Mouse (Mus musculus): ENCODE data around the gene Pam. TPM values are rescaled to one million over a fixed set of nuclear protein-coding genes. Genes with fewer than 3 reads are reported as not detected.

Gene Pam
- polyA plus RNA-seq, 1 experiment from 2014 or later = 77.3 TPM

DNA sequence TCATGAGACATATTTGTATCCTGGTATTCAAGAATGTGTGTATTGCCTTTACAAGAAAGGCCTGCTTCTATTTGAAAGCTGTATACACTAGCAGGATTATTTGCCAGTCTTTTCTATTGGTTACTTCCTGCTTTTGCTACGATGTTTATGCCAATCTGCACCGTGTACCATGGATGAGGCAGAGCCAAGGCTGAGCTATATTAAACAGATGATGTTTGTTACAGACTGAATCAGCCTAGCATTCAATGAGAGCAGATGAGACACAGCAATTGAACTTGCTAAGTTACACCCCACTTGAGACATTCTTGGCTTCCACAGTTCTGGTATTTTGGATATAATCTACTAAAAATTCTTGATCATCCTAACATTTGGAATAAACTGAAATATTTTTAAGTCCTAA is 267.9 kb downstream of the Pam start:
- no peaks in the 10 kb centered on the region for H3K4me1 ChIP-seq (ENCODE audit: control insufficient read depth, insufficient read depth, low read length)
- H3K9ac ChIP-seq (replicated peaks; ENCODE audit: low read depth, low read length) = no peak overlapping the region
- no peak for ATAC-seq (ENCODE audit: insufficient number of reproducible peaks, insufficient read depth, low FRiP score, low read depth)
- no peaks in the 10 kb centered on the region; the same call in 1 of the 2 replicates for H3K36me3 ChIP-seq (ENCODE audit: control insufficient read depth, insufficient read depth, low read length)
- H3K27me3 ChIP-seq (ENCODE audit: control insufficient read depth, insufficient read depth, low read length) = no peaks in the 10 kb centered on the region
- 44% methylated on average over 2 of the region's 2 CpGs for WGBS
- no peaks in the 10 kb centered on the region for H3K9me3 ChIP-seq (ENCODE audit: control insufficient read depth, low read depth, low read length)
- no peak overlapping the region for H3K4me2 ChIP-seq (replicated peaks; ENCODE audit: low read depth, low read length)
- H3K4me3 ChIP-seq (ENCODE audit: low read depth, low read length) = no peak overlapping the region
- no peak overlapping the region for H3K27ac ChIP-seq (ENCODE audit: low read length)

DNA sequence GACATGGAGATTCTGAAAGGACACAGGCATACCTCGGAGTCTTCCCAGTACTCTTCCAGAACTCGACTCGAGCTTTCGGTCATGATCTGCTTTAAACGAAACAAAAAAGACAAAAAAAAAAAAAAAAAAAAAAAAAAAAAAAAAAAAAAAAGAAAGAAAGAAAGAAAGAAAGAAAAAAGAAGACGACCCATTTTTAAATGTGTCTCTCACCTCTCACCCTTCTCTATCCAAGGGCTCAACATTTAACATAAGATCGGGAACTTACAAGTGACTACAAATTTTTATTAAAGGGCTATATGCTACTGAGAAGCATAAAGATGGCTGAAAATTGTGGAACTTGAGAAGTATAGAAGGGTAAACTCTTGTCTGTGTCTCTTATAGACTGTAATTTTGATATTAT is 272.5 kb downstream of the Pam start:
- no peaks in the 10 kb centered on the region for H3K9me3 ChIP-seq (ENCODE audit: control insufficient read depth, low read depth, low read length)
- H3K4me1 ChIP-seq (ENCODE audit: control insufficient read depth, insufficient read depth, low read length) = no peaks in the 10 kb centered on the region
- no peaks in the 10 kb centered on the region; the same call in 1 of the 2 replicates for H3K36me3 ChIP-seq (ENCODE audit: control insufficient read depth, insufficient read depth, low read length)
- no peak overlapping the region for H3K9ac ChIP-seq (replicated peaks; ENCODE audit: low read depth, low read length)
- no peaks in the 10 kb centered on the region for H3K27me3 ChIP-seq (ENCODE audit: control insufficient read depth, insufficient read depth, low read length)
- H3K27ac ChIP-seq (ENCODE audit: low read length) = no peak overlapping the region
- 93% methylated on average over 7 of the region's 7 CpGs for WGBS
- no peak for ATAC-seq (ENCODE audit: insufficient number of reproducible peaks, insufficient read depth, low FRiP score, low read depth)
- no peak overlapping the region for H3K4me2 ChIP-seq (replicated peaks; ENCODE audit: low read depth, low read length)
- H3K4me3 ChIP-seq (ENCODE audit: low read depth, low read length) = no peak overlapping the region

DNA sequence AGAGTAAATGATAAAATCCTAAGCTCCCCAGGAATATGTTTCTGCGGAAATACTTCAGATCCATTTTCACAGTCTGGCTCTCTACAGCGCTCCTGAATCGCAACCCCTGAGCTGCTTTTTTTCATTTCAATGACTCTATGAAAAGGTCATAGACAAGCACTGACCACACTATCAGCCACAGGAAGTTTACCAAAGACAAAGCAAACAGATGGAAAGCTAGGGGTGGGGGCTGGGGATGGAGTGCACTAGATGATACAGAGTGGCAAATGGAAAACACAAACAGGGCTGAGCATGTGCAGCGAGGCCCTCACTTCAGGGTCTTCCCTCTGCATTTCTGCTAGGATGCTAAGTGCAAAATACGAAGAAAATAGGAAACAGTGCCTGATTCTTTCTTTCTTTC is 273.2 kb downstream of the Pam start:
- H3K4me3 ChIP-seq (ENCODE audit: low read depth, low read length) = no peak overlapping the region
- H3K36me3 ChIP-seq (ENCODE audit: control insufficient read depth, insufficient read depth, low read length) = no peaks in the 10 kb centered on the region; the same call in 1 of the 2 replicates
- H3K27me3 ChIP-seq (ENCODE audit: control insufficient read depth, insufficient read depth, low read length) = no peaks in the 10 kb centered on the region
- no peaks in the 10 kb centered on the region for H3K4me1 ChIP-seq (ENCODE audit: control insufficient read depth, insufficient read depth, low read length)
- H3K4me2 ChIP-seq (replicated peaks; ENCODE audit: low read depth, low read length) = no peak overlapping the region
- no peak overlapping the region for H3K27ac ChIP-seq (ENCODE audit: low read length)
- H3K9me3 ChIP-seq (ENCODE audit: control insufficient read depth, low read depth, low read length) = no peaks in the 10 kb centered on the region
- H3K9ac ChIP-seq (replicated peaks; ENCODE audit: low read depth, low read length) = no peak overlapping the region
- ATAC-seq (ENCODE audit: insufficient number of reproducible peaks, insufficient read depth, low FRiP score, low read depth) = no peak
- WGBS = 65% methylated on average over 5 of the region's 5 CpGs

DNA sequence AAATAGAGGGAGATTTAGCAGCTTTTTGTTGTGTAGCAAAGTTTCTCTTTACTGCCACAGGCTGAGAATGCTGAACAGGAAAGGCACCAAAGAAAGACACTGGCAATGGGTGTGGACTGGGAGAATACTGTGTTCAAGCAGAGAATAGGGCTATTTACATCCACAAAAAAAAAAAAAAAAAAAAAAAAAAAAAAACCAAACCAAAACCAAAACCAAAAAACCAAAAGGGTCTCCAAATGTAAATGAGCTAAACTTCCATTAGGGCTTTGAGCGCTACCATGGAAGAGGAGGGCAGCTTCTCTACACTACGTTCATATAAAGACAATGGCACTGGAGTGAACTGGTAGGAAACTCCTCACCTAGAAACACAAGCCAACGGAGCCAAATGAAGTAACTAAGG is 274.2 kb downstream of the Pam start:
- Histone ChIP-seq H3K4me1 (ENCODE audit: control insufficient read depth, insufficient read depth, low read length) (no peaks in the 10 kb centered on the region), H3K9ac (replicated peaks; ENCODE audit: low read depth, low read length) (no peak overlapping the region), H3K36me3 (ENCODE audit: control insufficient read depth, insufficient read depth, low read length) (no peaks in the 10 kb centered on the region; the same call in 1 of the 2 replicates), H3K27ac (ENCODE audit: low read length) (no peak overlapping the region), H3K9me3 (ENCODE audit: control insufficient read depth, low read depth, low read length) (no peaks in the 10 kb centered on the region), H3K4me2 (replicated peaks; ENCODE audit: low read depth, low read length) (no peak overlapping the region), H3K27me3 (ENCODE audit: control insufficient read depth, insufficient read depth, low read length) (no peaks in the 10 kb centered on the region), H3K4me3 (ENCODE audit: low read depth, low read length) (no peak overlapping the region)
- WGBS = 88% methylated on average over 3 of the region's 3 CpGs
- ATAC-seq (ENCODE audit: insufficient number of reproducible peaks, insufficient read depth, low FRiP score, low read depth) = no peak

DNA sequence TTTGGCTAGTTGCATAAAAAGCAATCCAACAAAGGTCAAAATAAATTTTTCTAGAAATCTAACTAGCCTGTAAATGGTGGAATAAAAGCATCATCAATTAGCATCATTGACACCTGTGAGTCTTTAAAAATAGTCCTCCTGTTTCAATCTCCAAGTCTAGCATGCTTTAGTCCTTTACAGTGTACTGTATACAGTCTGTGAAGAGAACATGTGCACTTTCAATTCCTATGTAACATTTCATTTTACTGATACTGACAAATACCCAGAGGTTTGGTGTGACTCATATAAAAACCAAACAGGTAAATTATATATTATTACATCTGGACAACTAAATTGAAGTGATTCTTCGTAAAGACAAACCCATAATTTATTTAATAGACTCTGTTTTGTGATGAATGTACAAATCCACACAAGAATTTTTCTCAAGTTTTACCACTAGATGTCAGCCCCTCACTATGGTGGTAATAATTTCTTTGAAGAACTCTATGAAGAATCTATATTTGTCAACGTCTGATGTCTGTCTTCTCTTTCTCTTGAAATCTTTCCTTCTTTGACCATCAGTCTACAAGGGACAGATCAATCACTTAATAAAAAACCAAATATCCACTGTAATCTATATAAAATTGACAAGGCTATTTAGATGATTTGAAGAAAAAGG is 286.1 kb downstream of the Pam start:
- Histone ChIP-seq H3K36me3 (ENCODE audit: control insufficient read depth, insufficient read depth, low read length) (no peaks in the 10 kb centered on the region), H3K27me3 (ENCODE audit: control insufficient read depth, insufficient read depth, low read length) (no peaks in the 10 kb centered on the region), H3K4me1 (ENCODE audit: control insufficient read depth, insufficient read depth, low read length) (no peaks in the 10 kb centered on the region), H3K9me3 (ENCODE audit: control insufficient read depth, low read depth, low read length) (no peaks in the 10 kb centered on the region), H3K9ac (replicated peaks; ENCODE audit: low read depth, low read length) (no peak overlapping the region), H3K4me3 (ENCODE audit: low read depth, low read length) (no peak overlapping the region), H3K27ac (ENCODE audit: low read length) (no peak overlapping the region), H3K4me2 (replicated peaks; ENCODE audit: low read depth, low read length) (no peak overlapping the region)
- WGBS = 28% methylated on average over 2 of the region's 2 CpGs
- no peak for ATAC-seq (ENCODE audit: insufficient number of reproducible peaks, insufficient read depth, low FRiP score, low read depth)

DNA sequence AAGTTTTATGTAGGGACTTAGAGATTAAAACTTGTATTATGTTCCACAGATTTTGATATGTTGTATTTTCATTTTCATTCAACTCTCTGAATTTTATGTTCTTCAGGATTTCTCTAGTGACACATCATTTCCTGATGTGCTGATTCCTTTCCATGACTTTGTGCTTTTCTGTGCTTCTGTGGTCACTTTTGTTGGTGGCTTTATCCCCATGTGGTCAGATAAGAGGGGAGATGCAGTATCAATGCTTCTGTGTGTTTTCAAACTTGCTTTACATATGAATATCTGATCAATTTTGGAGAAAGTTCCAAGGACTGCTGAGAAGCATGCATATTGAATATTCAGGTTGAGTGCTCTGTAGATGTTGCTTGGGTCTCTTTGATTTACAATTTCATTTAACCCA is 290.9 kb downstream of the Pam start:
- Histone ChIP-seq H3K27me3 (ENCODE audit: control insufficient read depth, insufficient read depth, low read length) (no peaks in the 10 kb centered on the region), H3K36me3 (ENCODE audit: control insufficient read depth, insufficient read depth, low read length) (no peaks in the 10 kb centered on the region), H3K4me3 (ENCODE audit: low read depth, low read length) (no peak overlapping the region), H3K27ac (ENCODE audit: low read length) (no peak overlapping the region), H3K9me3 (ENCODE audit: control insufficient read depth, low read depth, low read length) (no peaks in the 10 kb centered on the region), H3K4me1 (ENCODE audit: control insufficient read depth, insufficient read depth, low read length) (no peaks in the 10 kb centered on the region), H3K9ac (replicated peaks; ENCODE audit: low read depth, low read length) (no peak overlapping the region), H3K4me2 (replicated peaks; ENCODE audit: low read depth, low read length) (no peak overlapping the region)
- ATAC-seq (ENCODE audit: insufficient number of reproducible peaks, insufficient read depth, low FRiP score, low read depth) = no peak

DNA sequence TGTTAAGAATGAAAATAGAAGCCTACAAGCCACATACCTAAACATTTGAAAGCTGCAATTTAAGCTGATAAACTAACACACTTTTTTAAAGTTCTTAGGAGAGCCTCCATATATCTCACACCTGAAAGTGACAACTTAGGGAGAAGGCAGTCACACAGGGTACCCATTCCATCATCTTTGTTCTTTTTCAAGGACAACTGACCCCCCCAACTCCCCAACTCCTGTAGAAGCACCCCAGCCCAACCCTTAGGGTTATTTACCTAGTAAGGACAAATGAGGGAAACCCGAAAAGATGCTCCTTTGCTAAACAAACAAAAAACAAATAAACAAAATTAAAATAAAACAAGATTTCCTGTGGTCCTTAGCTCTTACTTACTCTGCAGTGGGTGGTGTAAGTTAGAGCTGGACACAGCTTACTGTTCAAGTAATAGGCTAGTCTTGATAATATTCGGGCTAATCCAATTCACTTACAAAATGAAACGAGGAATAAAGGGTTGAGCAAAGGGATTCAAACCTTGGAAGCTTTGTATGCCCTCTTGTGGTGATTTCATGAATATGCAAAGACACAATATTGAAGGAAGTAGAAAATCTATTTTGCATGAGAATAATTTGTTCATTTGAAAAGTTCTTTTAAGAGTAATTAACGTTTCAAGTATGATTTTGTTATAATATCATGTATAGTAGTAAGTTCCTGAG is 293.1 kb downstream of the Pam start:
- Histone ChIP-seq H3K4me3 (ENCODE audit: low read depth, low read length) (no peak overlapping the region), H3K9ac (replicated peaks; ENCODE audit: low read depth, low read length) (no peak overlapping the region), H3K9me3 (ENCODE audit: control insufficient read depth, low read depth, low read length) (no peaks in the 10 kb centered on the region), H3K27me3 (ENCODE audit: control insufficient read depth, insufficient read depth, low read length) (no peaks in the 10 kb centered on the region), H3K4me2 (replicated peaks; ENCODE audit: low read depth, low read length) (no peak overlapping the region), H3K27ac (ENCODE audit: low read length) (no peak overlapping the region), H3K4me1 (ENCODE audit: control insufficient read depth, insufficient read depth, low read length) (no peaks in the 10 kb centered on the region), H3K36me3 (ENCODE audit: control insufficient read depth, insufficient read depth, low read length) (no peaks in the 10 kb centered on the region)
- WGBS = 48% methylated on average over 4 of the region's 4 CpGs
- ATAC-seq (ENCODE audit: insufficient number of reproducible peaks, insufficient read depth, low FRiP score, low read depth) = no peak

DNA sequence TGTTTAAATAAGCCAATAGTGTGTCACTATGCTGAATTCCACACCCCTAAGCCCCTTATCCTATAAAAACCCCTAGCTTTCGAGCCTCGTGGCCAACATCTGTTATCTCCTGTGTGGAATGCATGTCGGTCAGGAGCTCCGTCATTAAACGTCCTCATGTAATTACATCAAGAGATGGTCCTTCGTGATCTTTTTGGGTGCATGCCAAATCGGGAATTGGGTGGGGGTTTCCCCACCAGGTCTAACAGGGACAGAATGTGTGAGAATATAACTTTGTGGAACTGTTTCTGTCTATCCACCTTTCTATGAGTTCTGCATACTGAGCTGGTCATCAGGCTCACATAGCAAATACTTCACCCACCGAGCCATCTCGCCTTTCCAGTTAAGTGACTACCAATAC is 299.5 kb downstream of the Pam start:
- Histone ChIP-seq H3K4me1 (ENCODE audit: control insufficient read depth, insufficient read depth, low read length) (no peaks in the 10 kb centered on the region), H3K27me3 (ENCODE audit: control insufficient read depth, insufficient read depth, low read length) (no peaks in the 10 kb centered on the region), H3K9ac (replicated peaks; ENCODE audit: low read depth, low read length) (no peak overlapping the region), H3K36me3 (ENCODE audit: control insufficient read depth, insufficient read depth, low read length) (no peaks in the 10 kb centered on the region), H3K27ac (ENCODE audit: low read length) (no peak overlapping the region), H3K4me2 (replicated peaks; ENCODE audit: low read depth, low read length) (no peak overlapping the region), H3K9me3 (ENCODE audit: control insufficient read depth, low read depth, low read length) (no peaks in the 10 kb centered on the region), H3K4me3 (ENCODE audit: low read depth, low read length) (no peak overlapping the region)
- 66% methylated on average over 9 of the region's 9 CpGs for WGBS
- no peak for ATAC-seq (ENCODE audit: insufficient number of reproducible peaks, insufficient read depth, low FRiP score, low read depth)

DNA sequence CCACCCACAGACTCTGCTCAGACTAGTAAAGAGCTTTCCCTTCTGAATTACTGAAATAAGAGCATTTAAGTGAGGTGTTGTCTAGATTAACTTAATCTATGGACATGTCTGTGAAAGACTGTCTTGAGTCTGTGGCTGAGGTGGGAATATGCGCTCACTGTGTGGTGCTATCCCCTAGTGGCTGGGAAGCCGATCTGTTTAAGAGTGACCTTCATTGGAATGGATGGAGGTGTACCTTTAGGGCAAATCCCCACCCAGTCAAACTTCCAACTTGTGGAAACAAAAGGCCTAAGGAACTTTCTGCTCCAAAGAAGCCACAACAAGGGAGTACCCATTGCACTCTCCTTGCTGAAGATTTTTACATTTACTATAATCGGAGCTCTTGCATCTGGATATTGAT is 301.3 kb downstream of the Pam start:
- 84% methylated on average over 3 of the region's 3 CpGs for WGBS
- H3K36me3 ChIP-seq (ENCODE audit: control insufficient read depth, insufficient read depth, low read length) = no peaks in the 10 kb centered on the region
- no peak overlapping the region for H3K4me3 ChIP-seq (ENCODE audit: low read depth, low read length)

More for the DNA sequence above, 301.3 kb downstream of the Pam start:
- Histone ChIP-seq H3K9ac (replicated peaks; ENCODE audit: low read depth, low read length) (no peak overlapping the region), H3K27ac (ENCODE audit: low read length) (no peak overlapping the region), H3K9me3 (ENCODE audit: control insufficient read depth, low read depth, low read length) (no peaks in the 10 kb centered on the region), H3K4me1 (ENCODE audit: control insufficient read depth, insufficient read depth, low read length) (no peaks in the 10 kb centered on the region), H3K4me2 (replicated peaks; ENCODE audit: low read depth, low read length) (no peak overlapping the region), H3K27me3 (ENCODE audit: control insufficient read depth, insufficient read depth, low read length) (no peaks in the 10 kb centered on the region)
- ATAC-seq (ENCODE audit: insufficient number of reproducible peaks, insufficient read depth, low FRiP score, low read depth) = no peak

Data from stomach, embryonic 14.5 days (tissue).